Comparison of ENCODE assay signal across 19 mouse cellular contexts in the genomic region with DNA sequence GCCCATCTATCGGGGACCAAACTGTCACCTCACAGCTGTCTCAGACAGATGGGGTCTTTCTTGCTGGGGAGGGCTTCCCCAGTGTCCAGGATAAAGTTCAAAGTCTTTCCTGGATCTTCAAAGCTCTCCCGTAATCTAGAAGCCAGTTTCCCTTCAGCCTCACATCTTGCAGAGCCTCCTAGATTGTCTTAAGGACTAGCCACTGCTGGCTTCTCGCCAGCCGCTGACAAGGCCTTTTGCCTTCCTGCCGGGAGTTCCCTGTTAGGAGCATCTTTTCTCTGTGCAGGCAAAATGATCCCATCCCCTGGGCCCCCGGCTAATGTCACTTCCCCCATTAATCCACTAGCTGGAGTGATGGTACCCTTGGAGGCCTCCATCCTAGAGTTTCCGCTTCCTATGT.
DNase-seq lines count a peak whose midpoint lies in the region; ATAC-seq lines count a peak whose summit lies in the region.
"Had no signal": no experiment of that assay in that cellular context is flagged by ENCODE, and none has a peak within 500 bp of the region (broad histone marks: within the 10 kb centered on the region; RNA-seq: fewer than 3 reads in every experiment).

No protein-coding gene starts in this region.

- WGBS in intestine, embryonic 15.5 days: 44% methylated on average over 7 of the region's 7 CpGs

- ATAC-seq in intestine, embryonic 15.5 days: peak; percentile 34; the same call in 1 of the 2 replicates

- 0 out of 2 replicates have a peak overlapping the region, but pooled peaks have one; percentile 6 for H3K27ac ChIP-seq in intestine, embryonic 15.5 days
- H3K27ac ChIP-seq: embryonic facial prominence, embryonic 12.5 days; forebrain, embryonic 10.5 days; layer of hippocampus, adult 2 months; left cerebral cortex, adult 2 months; midbrain, embryonic 10.5 days had no signal

- no peaks in the 10 kb centered on the region for H3K9me3 ChIP-seq in intestine, embryonic 15.5 days
- H3K9me3 ChIP-seq: embryonic facial prominence, embryonic 12.5 days; G1E had no signal

- H3K4me3 ChIP-seq in intestine, embryonic 15.5 days (replicated peaks): no peak overlapping the region
- H3K4me3 ChIP-seq: embryonic facial prominence, embryonic 12.5 days; forebrain, embryonic 10.5 days; layer of hippocampus, adult 2 months; left cerebral cortex, adult 2 months; midbrain, embryonic 10.5 days had no signal

- peak; percentile 47 for DNase-seq in gastrocnemius, postnatal 10 days
- DNase-seq in gastrocnemius, adult 8-10 months (ENCODE audit: low spot score in 2 of 2): no peak
- peak; percentile 71 for DNase-seq in kidney, postnatal 10 days
- no peak for DNase-seq in kidney, adult 8-10 months
- peak; percentile 19 for DNase-seq in lung, postnatal 10 days
- no peak for DNase-seq in lung, postnatal 25 days (ENCODE audit: low spot score)
- no peak for DNase-seq in embryo, embryonic 10 days (ENCODE audit: low spot score)
- DNase-seq: adrenal gland, adult 8-10 months; heart, adult 18-20 months; lung, adult 2 months; right cerebral cortex, adult 18-20 months; thymus, postnatal 14 days had no signal

- peaks cover 15% of the 10 kb centered on the region for H3K4me1 ChIP-seq in intestine, embryonic 15.5 days (replicated peaks)

- no peaks in the 10 kb centered on the region for H3K36me3 ChIP-seq in intestine, embryonic 15.5 days
- H3K36me3 ChIP-seq: embryonic facial prominence, embryonic 12.5 days; forebrain, embryonic 10.5 days; G1E; midbrain, embryonic 10.5 days had no signal

- no peak overlapping the region for H3K9ac ChIP-seq in intestine, embryonic 15.5 days
- H3K9ac ChIP-seq: embryonic facial prominence, embryonic 12.5 days had no signal

- H3K4me2 ChIP-seq in intestine, embryonic 15.5 days (replicated peaks): no peak overlapping the region
- H3K4me2 ChIP-seq: embryonic facial prominence, embryonic 12.5 days had no signal

- no peaks in the 10 kb centered on the region for H3K27me3 ChIP-seq in intestine, embryonic 15.5 days (replicated peaks)
- H3K27me3 ChIP-seq: embryonic facial prominence, embryonic 12.5 days had no signal

Comparison
In these comparisons a context has a peak if more than half of its experiments do, and no peak if none do; other contexts are left out.
1. DNase-seq: peak in gastrocnemius, postnatal 10 days (single experiment), kidney, postnatal 10 days (single experiment) and lung, postnatal 10 days (single experiment); none in gastrocnemius, adult 8-10 months (0 of 2), kidney, adult 8-10 months (0 of 2), lung, postnatal 25 days (single experiment) and embryo, embryonic 10 days (single experiment).